Mouse (Mus musculus) intestine, postnatal 0 days (tissue): ENCODE results near the gene D430041D05Rik. TPM values are rescaled to one million over a fixed set of nuclear protein-coding genes. Genes with fewer than 3 reads are reported as not detected.

Experiments used
- ATAC-seq: fragments of 200-750 bp; cut with Nextera tagmentation; 2 replicates; pipeline ENCODE4 v1.8.0; 2017; ENCODE audit warnings: mild to moderate bottlenecking, moderate TSS enrichment, moderate library complexity
- H3K27ac ChIP-seq: fragments of 300-500 bp; sonication (generic); 2 replicates; pipeline ENCODE4 v1.5.1; 2014; ENCODE audit warnings: mild to moderate bottlenecking, low read depth, low read length, moderate library complexity
- H3K27me3 ChIP-seq: fragments of 300-500 bp; sonication (generic); replicated peaks from 2 replicates; pipeline ENCODE4 v1.6.1; 2014; ENCODE audit warnings: low read length, mixed read lengths; ENCODE audit not compliant: control insufficient read depth, insufficient read depth
- H3K36me3 ChIP-seq: fragments of 300-500 bp; sonication (generic); 2 replicates; pipeline ENCODE4 v1.6.1; 2014; ENCODE audit warnings: mild to moderate bottlenecking, moderate library complexity; ENCODE audit not compliant: control insufficient read depth, insufficient read depth
- H3K4me1 ChIP-seq: fragments of 300-500 bp; sonication (generic); replicated peaks from 2 replicates; pipeline ENCODE4 v1.6.1; 2014; ENCODE audit warnings: antibody characterized with exemption, low read length, mixed read lengths; ENCODE audit not compliant: control insufficient read depth, insufficient read depth
- H3K4me2 ChIP-seq: fragments of 300-500 bp; sonication (generic); replicated peaks from 2 replicates; pipeline ENCODE4 v1.6.1; 2014; ENCODE audit warnings: low read depth, mild to moderate bottlenecking, moderate library complexity
- H3K4me3 ChIP-seq: fragments of 300-500 bp; sonication (generic); 2 replicates; pipeline ENCODE4 v1.5.1; 2014; ENCODE audit warnings: low read depth, low read length
- H3K9ac ChIP-seq: fragments of 300-500 bp; sonication (generic); 2 replicates; pipeline ENCODE4 v1.6.1; 2014; ENCODE audit warnings: mild to moderate bottlenecking, low read depth, low read length
- H3K9me3 ChIP-seq: fragments of 300-500 bp; sonication (generic); 2 replicates; pipeline ENCODE4 v1.6.1; 2016; ENCODE audit warnings: mixed run types; ENCODE audit not compliant: control insufficient read depth
- CTCF ChIP-seq: sonication (generic); IDR thresholded peaks from 2 replicates; pipeline ENCODE4 v1.5.1; 2016; ENCODE audit warnings: low read depth, mild to moderate bottlenecking, control low read depth, antibody characterized with exemption, moderate library complexity
- WGBS: fragments of 180-500 bp; shearing (Covaris S2); extraction: QIAGEN DNeasy Blood & Tissue Kit; methylation state at CpG from one replicate; pipeline ENCODE4 v1.1.7; 2014; 5-methylcytosine and 5-hydroxymethylcytosine counted together
- polyA plus RNA-seq: library from polyadenylated mRNA; unstranded; fragments of >200 nt; fragmentation: Nextera tagmentation; extraction: Ambion mirVana; gene quantifications from 2 replicates; pipeline ENCODE4 v1.2.1, GENCODE M21; 2015

The D430041D05Rik gene
- polyA plus RNA-seq, 1 experiment from 2014 or later, result 0.05 TPM

GRCm38 (mm10) chr2:104323351-104323750, 87.5 kb downstream of the D430041D05Rik start:
- no peak overlapping the region for H3K4me2 ChIP-seq
- ATAC-seq, result no peak
- WGBS, result 90% methylated on average over 5 of the region's 5 CpGs
- H3K9ac ChIP-seq, result no peak overlapping the region
- H3K27me3 ChIP-seq, result no peaks in the 10 kb centered on the region
- H3K4me1 ChIP-seq, result no peaks in the 10 kb centered on the region
- H3K4me3 ChIP-seq, result no peak overlapping the region
- H3K9me3 ChIP-seq, result no peaks in the 10 kb centered on the region
- H3K27ac ChIP-seq, result no peak overlapping the region
- no peaks in the 10 kb centered on the region for H3K36me3 ChIP-seq
- no peak for TF ChIP-seq CTCF

DNA sequence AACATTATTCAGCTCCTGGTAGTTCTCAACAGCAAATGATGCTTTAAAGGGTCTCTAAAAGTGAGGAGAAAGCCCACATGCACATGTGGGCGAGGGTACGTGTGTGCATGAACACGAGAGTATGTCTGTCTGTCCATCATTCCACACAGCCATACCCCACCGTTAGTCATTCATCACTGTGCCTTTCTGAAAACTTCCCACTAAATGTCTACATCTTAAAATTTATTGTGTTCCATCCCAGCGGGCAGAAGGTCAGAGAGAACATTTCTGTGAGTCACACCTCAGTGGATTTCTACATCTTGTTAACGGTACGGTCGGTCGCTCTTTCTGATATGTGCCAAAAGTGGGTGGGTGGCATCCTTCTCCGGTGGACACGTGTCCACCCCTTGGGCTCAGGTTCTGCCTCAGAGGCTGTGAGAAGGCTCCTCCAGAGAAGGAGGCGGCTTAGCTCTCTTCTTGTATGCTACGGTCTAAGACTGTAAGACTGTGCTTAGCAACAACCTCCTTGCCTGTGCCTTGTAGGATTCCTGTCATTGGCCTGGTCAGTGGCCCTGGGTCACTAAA, 90.7 kb downstream of the D430041D05Rik start:
- no peak overlapping the region for H3K27ac ChIP-seq
- no peaks in the 10 kb centered on the region for H3K36me3 ChIP-seq
- no peaks in the 10 kb centered on the region for H3K9me3 ChIP-seq
- H3K27me3 ChIP-seq, result no peaks in the 10 kb centered on the region
- no peak overlapping the region for H3K4me2 ChIP-seq
- no peaks in the 10 kb centered on the region for H3K4me1 ChIP-seq
- TF ChIP-seq CTCF, result no peak
- no peak for ATAC-seq
- H3K4me3 ChIP-seq, result no peak overlapping the region
- WGBS, result 92% methylated on average over 13 of the region's 13 CpGs
- H3K9ac ChIP-seq, result no peak overlapping the region

DNA sequence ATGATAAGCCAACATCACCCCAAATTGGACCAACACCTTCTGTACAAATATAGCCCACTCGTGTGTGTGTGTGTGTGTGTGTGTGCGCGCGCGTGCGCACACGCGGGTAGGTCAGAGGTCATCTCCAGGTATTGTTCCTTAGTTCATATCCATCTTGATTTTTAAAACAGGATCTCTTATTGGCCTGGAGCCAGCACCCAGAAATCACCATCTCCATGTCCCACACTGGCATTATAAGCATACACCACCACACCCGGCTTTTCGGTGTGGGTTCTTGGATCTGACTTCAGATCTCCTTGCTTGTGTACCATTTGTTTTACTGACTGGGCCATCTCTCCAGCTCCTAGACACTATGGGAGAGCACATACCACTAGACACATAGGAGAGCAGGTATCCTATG, 91.4 kb downstream of the D430041D05Rik start:
- Histone ChIP-seq H3K27ac (no peak overlapping the region), H3K4me1 (no peaks in the 10 kb centered on the region), H3K27me3 (no peaks in the 10 kb centered on the region), H3K9ac (no peak overlapping the region), H3K4me2 (no peak overlapping the region), H3K4me3 (no peak overlapping the region), H3K36me3 (no peaks in the 10 kb centered on the region), H3K9me3 (no peaks in the 10 kb centered on the region)
- TF ChIP-seq CTCF, result no peak
- no peak for ATAC-seq
- WGBS, result 89% methylated on average over 10 of the region's 10 CpGs

- Histone ChIP-seq H3K9me3 (no peaks in the 10 kb centered on the region), H3K27me3 (no peaks in the 10 kb centered on the region), H3K4me1 (no peaks in the 10 kb centered on the region), H3K36me3 (no peaks in the 10 kb centered on the region), H3K9ac (no peak overlapping the region), H3K4me2 (no peak overlapping the region), H3K4me3 (no peak overlapping the region), H3K27ac (no peak overlapping the region)
- no peak for TF ChIP-seq CTCF
- peak; percentile 45; the same call in 1 of the 2 replicates for ATAC-seq
- 20% methylated on average over 8 of the region's 8 CpGs for WGBS
Observed at GRCm38 (mm10) chr2:104318881-104319280, 91.9 kb downstream of the D430041D05Rik start.

- Histone ChIP-seq H3K9ac (no peak overlapping the region), H3K27me3 (no peaks in the 10 kb centered on the region), H3K36me3 (no peaks in the 10 kb centered on the region), H3K9me3 (no peaks in the 10 kb centered on the region), H3K4me1 (no peaks in the 10 kb centered on the region), H3K4me3 (no peak overlapping the region), H3K4me2 (no peak overlapping the region), H3K27ac (no peak overlapping the region)
- TF ChIP-seq CTCF, result no peak
- no peak for ATAC-seq
- 76% methylated on average over 2 of the region's 2 CpGs for WGBS
Observed at GRCm38 (mm10) chr2:104318259-104318658, 92.6 kb downstream of the D430041D05Rik start.

DNA sequence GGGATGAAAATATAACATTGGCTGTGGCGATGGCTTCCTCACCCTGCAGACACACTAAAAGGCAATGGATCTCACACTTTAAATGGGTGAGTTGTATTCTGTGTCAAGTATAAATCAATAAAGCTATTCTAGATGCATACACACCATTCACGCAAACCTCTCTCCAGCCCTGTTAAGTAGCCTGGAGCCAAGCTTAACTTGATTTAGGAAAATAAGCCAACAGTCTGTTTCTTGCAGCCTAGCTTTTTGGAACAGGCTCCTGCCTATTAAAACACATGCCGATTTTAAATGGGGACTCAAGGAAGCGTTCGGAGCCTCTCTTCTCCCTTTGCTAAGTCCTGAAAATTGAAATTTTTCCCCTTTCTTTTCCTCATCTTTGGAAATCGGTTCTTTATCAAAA, 93.2 kb downstream of the D430041D05Rik start:
- Histone ChIP-seq H3K4me1 (no peaks in the 10 kb centered on the region), H3K9ac (no peak overlapping the region), H3K27me3 (no peaks in the 10 kb centered on the region), H3K9me3 (no peaks in the 10 kb centered on the region), H3K4me3 (no peak overlapping the region), H3K27ac (no peak overlapping the region), H3K4me2 (no peak overlapping the region), H3K36me3 (no peaks in the 10 kb centered on the region)
- 80% methylated on average over 6 of the region's 6 CpGs for WGBS
- ATAC-seq, result no peak
- TF ChIP-seq CTCF, result no peak

DNA sequence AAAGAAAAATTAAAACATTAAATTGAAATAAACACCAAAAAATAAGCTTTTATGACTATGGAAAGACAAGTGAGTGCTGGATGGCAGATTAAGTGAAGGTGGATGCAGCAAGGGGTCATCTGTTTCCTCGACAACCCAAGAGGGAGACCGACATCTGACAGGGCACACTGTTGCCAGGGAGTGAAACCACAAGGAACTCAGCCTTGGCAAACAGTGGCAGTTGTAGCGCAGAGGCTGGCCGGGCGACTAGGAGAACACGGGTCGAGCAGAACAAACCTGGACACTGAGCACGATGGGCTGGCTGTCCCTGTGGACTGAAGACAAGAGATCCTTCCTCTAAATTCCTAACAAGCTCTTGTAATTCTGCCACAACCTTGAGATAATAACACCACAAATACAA, 94.3 kb downstream of the D430041D05Rik start:
- no peak overlapping the region for H3K9ac ChIP-seq
- no peak for TF ChIP-seq CTCF
- ATAC-seq, result no peak
- no peaks in the 10 kb centered on the region for H3K4me1 ChIP-seq
- H3K27me3 ChIP-seq, result no peaks in the 10 kb centered on the region
- no peak overlapping the region for H3K27ac ChIP-seq
- no peaks in the 10 kb centered on the region for H3K36me3 ChIP-seq
- WGBS, result 76% methylated on average over 8 of the region's 8 CpGs
- no peak overlapping the region for H3K4me3 ChIP-seq
- H3K9me3 ChIP-seq, result no peaks in the 10 kb centered on the region
- H3K4me2 ChIP-seq, result no peak overlapping the region
